Mouse (Mus musculus): ENCODE data around the gene Hoxa6.

DNA sequence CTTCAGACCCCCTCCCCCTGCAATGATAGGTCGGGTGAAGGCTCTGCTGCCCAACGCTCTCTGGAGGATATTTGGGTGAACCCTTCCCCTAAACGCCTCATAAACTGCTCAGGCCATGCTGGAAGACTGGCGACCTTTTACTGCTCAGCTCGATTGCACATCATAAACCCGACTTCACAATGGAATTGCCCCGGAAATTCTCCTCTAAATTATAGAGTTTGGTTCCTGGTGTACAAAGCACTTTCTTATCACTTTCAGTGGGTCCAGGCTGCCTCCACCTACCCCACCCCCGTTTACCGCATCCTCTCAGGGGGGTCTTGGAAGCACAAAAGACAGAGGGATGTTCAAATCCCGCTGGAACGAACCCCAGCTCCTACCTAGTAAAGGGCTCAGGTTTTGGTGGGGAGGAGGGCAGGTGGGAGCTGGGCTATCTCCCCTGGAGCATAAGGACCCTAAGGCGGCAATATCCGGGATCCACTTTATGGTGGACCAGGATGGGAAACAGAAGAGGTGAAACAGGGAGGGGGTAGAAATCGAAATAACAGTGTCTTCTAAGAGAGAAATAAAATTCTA, 10.2 kb upstream of the Hoxa6 start:
- TF ChIP-seq EP300 (IDR thresholded peaks at IDR 0.05; ENCODE audit: low read depth in 1 of 2, low read length in 2 of 2) (no peak), KAT2A (conservative IDR thresholded peaks at IDR 0.05; ENCODE audit: low read depth, low read length) (no peak), ETS1 (IDR thresholded peaks at IDR 0.05; ENCODE audit: low read depth, low read length) (no peak), CTCF (IDR thresholded peaks at IDR 0.05 in 2 of 3, conservative IDR thresholded peaks at IDR 0.05 in 1 of 3; ENCODE audit: control insufficient read depth in 1 of 3, insufficient read depth in 1 of 3, low read depth in 2 of 3, low read length in 3 of 3, poor library complexity in 1 of 3, severe bottlenecking in 1 of 3) (no peak), POLR2A (IDR thresholded peaks at IDR 0.05; ENCODE audit: control insufficient read depth in 1 of 2, insufficient read depth in 1 of 2, low read depth in 1 of 2, low read length in 2 of 2, poor library complexity in 1 of 2) (no peak), MYC (IDR thresholded peaks at IDR 0.05; ENCODE audit: low read depth, low read length) (no peak)

All from MEL (cell line).